Mouse (Mus musculus): Measurements from ENCODE around the gene Dqx1.

Gene Dqx1

GRCm38 (mm10) chr6:83033249-83034185, 24.1 kb upstream of the Dqx1 start, which contains the start of the genes Dok1 and Loxl3:
Gene Dok1 (minus strand): TSS chr6:83033471.
Gene Loxl3 (plus strand): TSS chr6:83034173.
- DNase-seq (ENCODE audit: inconsistent ontology term) = peak; percentile 94

GRCm38 (mm10) chr6:83034463-83035055, 23.1 kb upstream of the Dqx1 start:
- DNase-seq (ENCODE audit: inconsistent ontology term) = peak; percentile 15

- DNase-seq (ENCODE audit: inconsistent ontology term) = no peak
These were observed 20.5 kb upstream of the Dqx1 start for GRCm38 (mm10) chr6:83037188-83037587.

GRCm38 (mm10) chr6:83038496-83039012, 19.1 kb upstream of the Dqx1 start:
- DNase-seq (ENCODE audit: inconsistent ontology term) = peak; percentile 73

GRCm38 (mm10) chr6:83040601-83041000, 17.0 kb upstream of the Dqx1 start:
- DNase-seq (ENCODE audit: inconsistent ontology term) = no peak

GRCm38 (mm10) chr6:83043561-83043960, 14.1 kb upstream of the Dqx1 start:
- DNase-seq (ENCODE audit: inconsistent ontology term) = no peak

GRCm38 (mm10) chr6:83043993-83044392, 13.7 kb upstream of the Dqx1 start:
- DNase-seq (ENCODE audit: inconsistent ontology term) = no peak

GRCm38 (mm10) chr6:83044742-83045141, 12.9 kb upstream of the Dqx1 start:
- DNase-seq (ENCODE audit: inconsistent ontology term) = no peak

- DNase-seq (ENCODE audit: inconsistent ontology term) = no peak
These were observed 8.3 kb upstream of the Dqx1 start for GRCm38 (mm10) chr6:83049367-83049766.

GRCm38 (mm10) chr6:83053136-83053960, 4.3 kb upstream of the Dqx1 start:
- DNase-seq (ENCODE audit: inconsistent ontology term) = peak; percentile 69

GRCm38 (mm10) chr6:83054074-83054851, 3.4 kb upstream of the Dqx1 start, which contains the start of gene Aup1:
Gene Aup1 (plus strand): TSS chr6:83054521.
- DNase-seq (ENCODE audit: inconsistent ontology term) = peak; percentile 99

GRCm38 (mm10) chr6:83054871-83055431, 2.7 kb upstream of the Dqx1 start, which contains the start of gene Htra2:
Gene Htra2 (minus strand): TSS chr6:83055273.
- no peak for DNase-seq (ENCODE audit: inconsistent ontology term)

- DNase-seq (ENCODE audit: inconsistent ontology term) = no peak
These were observed 1.1 kb downstream of the Dqx1 start for GRCm38 (mm10) chr6:83058725-83059124.

GRCm38 (mm10) chr6:83065995-83066394, 8.4 kb downstream of the Dqx1 start:
- DNase-seq (ENCODE audit: inconsistent ontology term) = no peak

GRCm38 (mm10) chr6:83066441-83066840, 8.8 kb downstream of the Dqx1 start:
- DNase-seq (ENCODE audit: inconsistent ontology term) = no peak

GRCm38 (mm10) chr6:83068221-83068620, 10.6 kb downstream of the Dqx1 start:
- no peak for DNase-seq (ENCODE audit: inconsistent ontology term)

GRCm38 (mm10) chr6:83068706-83069487, 11.3 kb downstream of the Dqx1 start:
- DNase-seq (ENCODE audit: inconsistent ontology term) = no peak

- DNase-seq (ENCODE audit: inconsistent ontology term) = no peak
These were observed 12.0 kb downstream of the Dqx1 start for GRCm38 (mm10) chr6:83069488-83070246.

- DNase-seq (ENCODE audit: inconsistent ontology term) = no peak
These were observed 12.4 kb downstream of the Dqx1 start, which contains the start of gene Tlx2 for GRCm38 (mm10) chr6:83070247-83070310. Gene Tlx2 (minus strand): TSS chr6:83070293.

All from Muller cell, postnatal 12 days (primary cell).